Mouse (Mus musculus) gastrocnemius, adult 2 months (tissue): ENCODE results near the gene Myof. TPM values are rescaled to one million over a fixed set of nuclear protein-coding genes. Genes with fewer than 3 reads are reported as not detected.
A peak's percentile ranks its signal among the peaks of the same experiment; 100 is the strongest.

ENCODE experiments used
- DNase-seq: peaks from one replicate; pipeline ENCODE4 v3.0.0; 2022
- H3K27ac ChIP-seq: fragments of 200-600 bp; 2 replicates; pipeline ENCODE4 v1.8.1; 2022; ENCODE audit warnings: mild to moderate bottlenecking
- H3K4me3 ChIP-seq: fragments of 200-600 bp; 2 replicates; pipeline ENCODE4 v1.8.1; 2022; ENCODE audit warnings: mild to moderate bottlenecking, moderate library complexity
- CTCF ChIP-seq: fragments of 200-600 bp; IDR thresholded peaks from 2 replicates; pipeline ENCODE4 v1.8.1; 2022; ENCODE audit warnings: antibody characterized with exemption, mild to moderate bottlenecking, moderate library complexity
- intact Hi-C: fragments of 180-260 bp; cut with DNase I; formaldehyde crosslinking; loops from one replicate; pipeline ENCODE4 v1.15.1; 2025
- total RNA-seq, 2 experiments: library from RNA; stranded (reverse); gene quantifications; 2 replicates each; pipeline ENCODE4 v1.2.3; 2021

Gene Myof
- total RNA-seq, 2 experiments from 2014 or later = 4.7 to 6.4 TPM

- no peak for DNase-seq
- Histone ChIP-seq H3K27ac (no peak overlapping the region), H3K4me3 (no peak overlapping the region)
- no peak for TF ChIP-seq CTCF
- intact Hi-C loops = no loop called here
These were observed 96.7 kb downstream of the Myof start for GRCm38 (mm10) chr19:37946696-37947095.

DNA sequence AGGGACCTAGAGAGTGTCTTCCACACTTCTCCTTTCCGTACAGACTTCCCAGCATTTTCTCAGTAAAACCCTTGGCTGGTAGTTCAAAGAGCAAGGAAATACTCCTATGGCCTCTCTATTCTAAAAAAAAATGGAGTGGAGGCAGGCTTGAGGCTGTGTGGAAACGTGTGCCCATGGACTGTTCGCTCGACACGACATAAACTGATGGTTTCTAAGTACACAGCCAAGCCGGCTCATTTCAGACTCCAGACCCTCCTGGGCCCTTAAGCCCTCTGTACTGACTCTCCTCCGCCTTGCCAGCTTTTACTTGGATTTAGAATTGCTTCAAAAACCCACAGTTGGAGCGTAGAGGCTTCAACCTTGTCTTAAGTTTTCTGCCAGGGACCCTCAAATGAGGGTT is 97.3 kb downstream of the Myof start:
- DNase-seq = no peak
- TF ChIP-seq CTCF = no peak
- intact Hi-C loops = no loop called here
- Histone ChIP-seq H3K4me3 (no peak overlapping the region), H3K27ac (no peak overlapping the region)

DNA sequence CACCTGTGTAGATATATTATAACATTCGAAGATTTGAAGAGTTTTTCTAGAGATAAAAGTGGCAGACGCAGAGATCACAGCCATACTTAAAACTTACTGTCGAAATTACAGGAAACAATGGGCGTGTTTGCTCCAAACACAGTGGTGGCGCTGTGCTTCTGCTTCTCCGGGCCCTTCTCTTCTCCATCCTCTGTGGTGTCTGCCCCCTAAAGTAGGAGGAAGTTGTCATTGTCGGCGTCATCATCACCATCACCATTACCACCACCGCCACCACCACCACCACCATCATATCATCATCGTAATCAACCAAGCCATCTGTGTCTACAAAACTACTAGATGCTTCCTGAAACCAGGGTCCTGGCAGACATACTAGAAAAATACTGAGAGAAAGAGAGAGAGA is 104.2 kb downstream of the Myof start:
- no peak for TF ChIP-seq CTCF
- no peak overlapping the region for H3K4me3 ChIP-seq
- no peak overlapping the region for H3K27ac ChIP-seq
- DNase-seq = no peak
- intact Hi-C loops = no loop called here

DNA sequence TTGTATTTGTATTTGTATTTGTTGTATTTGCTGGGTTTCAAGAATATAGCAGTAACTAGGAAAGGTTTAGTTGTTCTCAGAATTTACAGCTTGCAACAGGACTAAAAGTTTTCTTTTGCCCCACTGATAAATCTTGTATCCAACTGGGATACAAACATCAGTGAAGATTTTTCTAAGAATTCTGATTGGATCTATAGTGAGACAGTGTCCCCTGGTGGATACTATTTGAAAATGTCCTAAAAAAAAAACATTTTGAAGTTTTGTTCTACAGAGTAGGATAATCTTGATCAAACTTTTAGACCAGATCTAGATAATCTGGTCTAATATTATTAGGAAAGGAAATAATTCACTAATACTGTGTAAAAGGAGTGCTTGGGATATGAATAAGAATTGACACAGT is 106.3 kb downstream of the Myof start:
- intact Hi-C loops = loop anchor here (1.0 to 2.0 kb wide), 2 partner anchors 48 to 233 kb away; no protein-coding TSS in a partner anchor
- no peak overlapping the region for H3K27ac ChIP-seq
- no peak for DNase-seq
- TF ChIP-seq CTCF = peak; percentile 71
- H3K4me3 ChIP-seq = no peak overlapping the region

GRCm38 (mm10) chr19:37934640-37935039 is 108.7 kb downstream of the Myof start:
- DNase-seq = no peak
- H3K27ac ChIP-seq = no peak overlapping the region
- no peak overlapping the region for H3K4me3 ChIP-seq
- intact Hi-C loops = no loop called here
- no peak for TF ChIP-seq CTCF

DNA sequence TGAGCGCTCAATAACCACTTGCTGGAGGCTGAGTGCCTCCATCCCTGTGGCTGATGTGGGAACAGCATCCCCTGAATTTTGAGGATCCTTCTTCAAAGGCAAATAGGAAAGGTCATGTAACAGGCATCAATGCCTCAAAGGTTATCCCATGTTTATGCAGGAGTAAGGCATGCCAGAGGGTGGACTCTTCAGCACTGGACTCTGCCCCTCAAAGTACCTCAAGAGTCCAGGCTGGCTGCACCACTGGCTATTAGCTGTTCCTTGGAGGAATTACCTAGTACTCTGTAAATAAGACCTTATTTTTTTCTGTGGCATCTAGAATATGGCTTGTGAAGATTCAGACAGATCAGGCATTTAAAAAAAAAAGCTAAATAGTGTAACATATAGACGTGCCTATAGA is 111.2 kb downstream of the Myof start:
- no peak overlapping the region for H3K4me3 ChIP-seq
- H3K27ac ChIP-seq = no peak overlapping the region
- intact Hi-C loops = no loop called here
- DNase-seq = no peak
- TF ChIP-seq CTCF = no peak

DNA sequence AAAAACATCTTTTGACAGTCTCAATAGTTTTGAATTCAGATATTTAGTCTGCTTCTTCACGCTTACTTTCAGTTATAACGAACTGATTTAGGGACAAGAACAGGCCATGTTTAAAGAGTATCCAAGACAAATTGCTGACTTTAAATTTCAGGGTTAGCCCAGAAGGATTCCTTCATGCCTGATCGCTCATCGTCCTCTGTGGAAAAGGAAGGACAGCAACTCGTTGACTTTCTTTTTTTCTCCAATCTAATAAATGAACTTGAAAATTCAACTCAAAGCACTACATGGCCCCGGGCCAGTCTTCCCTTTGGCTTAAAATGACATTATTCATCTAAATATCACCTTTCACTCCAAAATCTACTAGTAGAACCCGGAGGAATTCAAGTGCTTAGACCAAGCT is 115.5 kb downstream of the Myof start:
- Histone ChIP-seq H3K27ac (no peak overlapping the region), H3K4me3 (no peak overlapping the region)
- intact Hi-C loops = no loop called here
- no peak for TF ChIP-seq CTCF
- no peak for DNase-seq

GRCm38 (mm10) chr19:37925323-37925722 is 118.1 kb downstream of the Myof start:
- intact Hi-C loops = no loop called here
- no peak for DNase-seq
- Histone ChIP-seq H3K27ac (no peak overlapping the region), H3K4me3 (no peak overlapping the region)
- no peak for TF ChIP-seq CTCF

DNA sequence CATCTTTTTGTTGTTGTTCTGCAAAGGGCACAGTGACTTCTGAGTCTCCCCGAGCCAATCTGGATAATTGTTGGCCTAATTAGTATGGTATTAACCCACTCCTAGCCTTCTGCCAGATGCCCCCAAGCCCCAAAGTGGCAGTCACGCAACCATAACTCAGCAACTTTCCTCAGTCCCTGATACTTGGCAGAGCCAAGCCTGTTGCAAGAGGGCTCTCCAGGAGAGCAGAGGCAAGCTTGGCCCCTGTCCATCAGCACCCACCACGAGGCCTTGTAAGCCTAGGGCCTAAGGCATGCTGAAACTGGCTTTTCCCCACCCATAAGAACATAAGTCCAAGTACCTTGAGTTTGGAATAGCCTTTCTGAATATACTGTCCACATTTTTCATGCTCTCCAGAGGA is 119.1 kb downstream of the Myof start:
- Histone ChIP-seq H3K4me3 (no peak overlapping the region), H3K27ac (no peak overlapping the region)
- no peak for TF ChIP-seq CTCF
- no peak for DNase-seq
- intact Hi-C loops = no loop called here

- no peak overlapping the region for H3K4me3 ChIP-seq
- TF ChIP-seq CTCF = no peak
- intact Hi-C loops = no loop called here
- no peak for DNase-seq
- no peak overlapping the region for H3K27ac ChIP-seq
These were observed 122.3 kb downstream of the Myof start for GRCm38 (mm10) chr19:37921098-37921497.

GRCm38 (mm10) chr19:37918515-37918932 is 124.9 kb downstream of the Myof start:
- DNase-seq = no peak
- intact Hi-C loops = no loop called here
- no peak overlapping the region for H3K4me3 ChIP-seq
- no peak overlapping the region for H3K27ac ChIP-seq
- TF ChIP-seq CTCF = no peak

DNA sequence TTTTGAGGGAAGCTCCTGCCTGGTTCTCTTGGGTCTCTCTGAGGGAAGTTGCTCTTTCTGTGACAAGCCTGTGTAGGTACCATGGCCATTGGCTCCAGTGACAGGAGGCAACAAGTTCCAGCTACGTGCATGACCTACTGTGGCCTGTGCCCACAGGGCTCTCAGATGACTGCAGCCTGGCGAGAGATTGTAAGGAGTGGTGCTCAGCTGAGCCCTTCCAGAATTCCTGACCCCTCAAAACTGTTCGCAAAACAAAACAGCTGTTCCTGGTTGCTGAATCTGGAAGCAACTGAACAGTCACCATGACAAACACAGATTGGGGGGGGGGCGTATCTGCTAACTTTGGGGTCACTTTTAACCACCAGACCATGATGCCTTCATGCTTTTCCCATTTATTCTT is 129.1 kb downstream of the Myof start:
- no peak for TF ChIP-seq CTCF
- intact Hi-C loops = no loop called here
- DNase-seq = peak; percentile 52
- H3K27ac ChIP-seq = peak overlapping the region; percentile 46; the same call in 1 of the 2 replicates
- no peak overlapping the region for H3K4me3 ChIP-seq

DNA sequence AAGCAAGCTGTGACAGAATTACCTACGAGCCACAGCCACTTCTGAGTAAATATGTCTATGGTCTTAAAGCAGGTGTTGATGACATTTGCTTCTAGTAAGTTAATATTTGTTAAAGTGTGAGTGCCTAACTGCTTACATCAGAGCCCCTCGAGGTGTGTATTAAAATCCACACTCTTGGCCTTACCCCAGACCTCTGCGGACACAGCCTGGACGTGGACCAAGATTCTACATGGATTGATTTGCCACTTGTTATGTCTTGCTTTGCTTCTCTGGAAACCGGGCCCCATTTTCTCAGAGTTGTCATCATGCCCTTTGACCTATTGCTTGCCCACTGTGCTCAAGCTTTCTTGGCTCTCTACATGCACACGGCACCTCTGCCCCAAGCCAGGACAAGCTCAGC is 130.9 kb downstream of the Myof start:
- no peak overlapping the region for H3K4me3 ChIP-seq
- DNase-seq = no peak
- H3K27ac ChIP-seq = no peak overlapping the region
- TF ChIP-seq CTCF = no peak
- intact Hi-C loops = no loop called here

- intact Hi-C loops = no loop called here
- no peak for TF ChIP-seq CTCF
These were observed 133.5 kb downstream of the Myof start for GRCm38 (mm10) chr19:37909830-37910261.

More at GRCm38 (mm10) chr19:37909830-37910261, 133.5 kb downstream of the Myof start:
- DNase-seq = no peak
- Histone ChIP-seq H3K27ac (no peak overlapping the region), H3K4me3 (no peak overlapping the region)
